Mouse (Mus musculus) lung, embryonic 16.5 days (tissue): ENCODE measurements around the gene Znfx1. TPM values are rescaled to one million over a fixed set of nuclear protein-coding genes. Genes with fewer than 3 reads are reported as not detected.
A peak's percentile ranks its signal among the peaks of the same experiment; 100 is the strongest.

Source experiments
- ATAC-seq: fragments of 200-750 bp; cut with Nextera tagmentation; 2 replicates; pipeline ENCODE4 v1.8.0; 2017; ENCODE audit warnings: low read depth, mild to moderate bottlenecking, moderate library complexity
- H3K27ac ChIP-seq: fragments of 300-500 bp; sonication (generic); 2 replicates; pipeline ENCODE4 v1.5.1; 2014; ENCODE audit warnings: mild to moderate bottlenecking, control low read depth, low read length
- H3K27me3 ChIP-seq: fragments of 300-500 bp; sonication (generic); 2 replicates; pipeline ENCODE4 v1.6.1; 2014; ENCODE audit warnings: low read depth, low read length, mixed read lengths; ENCODE audit not compliant: control insufficient read depth, insufficient read depth
- H3K36me3 ChIP-seq: fragments of 300-500 bp; sonication (generic); 2 replicates; pipeline ENCODE4 v1.6.1; 2014; ENCODE audit warnings: low read length; ENCODE audit not compliant: control insufficient read depth, insufficient read depth
- H3K4me1 ChIP-seq: fragments of 300-500 bp; sonication (generic); replicated peaks from 2 replicates; pipeline ENCODE4 v1.6.1; 2014; ENCODE audit warnings: low read length, mixed read lengths; ENCODE audit not compliant: control insufficient read depth, insufficient read depth
- H3K4me2 ChIP-seq: fragments of 300-500 bp; sonication (generic); 2 replicates; pipeline ENCODE4 v1.6.1; 2014; ENCODE audit warnings: low read depth, low read length, control low read depth
- H3K4me3 ChIP-seq: fragments of 300-500 bp; sonication (generic); 2 replicates; pipeline ENCODE4 v1.5.1; 2014; ENCODE audit warnings: mild to moderate bottlenecking, low read length, control low read depth
- H3K9ac ChIP-seq: fragments of 300-500 bp; sonication (generic); 2 replicates; pipeline ENCODE4 v1.6.1; 2014; ENCODE audit warnings: low read length, control low read depth
- H3K9me3 ChIP-seq: fragments of 300-500 bp; sonication (generic); 2 replicates; pipeline ENCODE4 v1.6.1; 2016; ENCODE audit warnings: low read length; ENCODE audit not compliant: control insufficient read depth
- WGBS: fragments of 180-500 bp; shearing (Covaris S2); extraction: QIAGEN DNeasy Blood & Tissue Kit; methylation state at CpG from one replicate; pipeline ENCODE4 v1.1.7; 2014; 5-methylcytosine and 5-hydroxymethylcytosine counted together
- polyA plus RNA-seq: library from polyadenylated mRNA; unstranded; fragments of >200 nt; fragmentation: Nextera tagmentation; extraction: Ambion mirVana; gene quantifications from 2 replicates; pipeline ENCODE4 v1.2.1, GENCODE M21; 2015

The Znfx1 gene
- polyA plus RNA-seq, 1 experiment from 2014 or later, result 8.9 TPM

DNA sequence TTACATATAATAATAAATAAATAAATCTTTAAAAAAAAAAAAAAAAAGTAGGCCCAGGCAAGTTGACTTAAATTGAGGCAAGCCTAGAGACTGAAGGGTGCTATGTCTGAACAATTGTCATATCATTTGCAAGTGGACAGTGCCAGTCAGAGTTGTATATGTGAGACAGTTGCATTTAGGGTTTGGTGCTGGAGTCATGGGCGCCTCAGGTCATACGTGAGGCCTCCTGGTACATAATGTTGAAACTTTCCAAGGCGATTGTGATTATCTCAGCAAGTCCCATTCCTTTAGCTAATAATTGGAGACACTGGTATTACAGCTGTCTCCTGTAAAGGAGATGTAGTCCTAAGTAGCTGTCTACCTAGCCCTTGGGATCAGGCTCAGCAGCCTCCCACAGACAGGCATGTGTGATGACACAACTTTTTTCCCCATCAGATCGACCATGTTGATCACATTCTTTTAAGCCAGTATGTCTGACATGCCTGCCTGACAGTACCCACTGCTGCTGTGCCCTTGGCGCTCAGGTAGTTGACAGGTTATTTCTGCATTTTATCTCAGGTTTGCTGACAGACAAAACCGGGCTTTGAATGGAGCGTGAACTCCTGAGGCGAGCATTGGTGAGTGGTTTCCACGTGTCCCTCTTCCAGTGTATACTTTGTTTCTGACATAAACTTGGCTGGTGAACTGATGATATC, 1.9 kb upstream of the Znfx1 start:
- Histone ChIP-seq H3K27me3 (no peaks in the 10 kb centered on the region), H3K4me2 (peak overlapping the region; percentile 62), H3K9me3 (no peaks in the 10 kb centered on the region), H3K4me1 (peaks cover 25% of the 10 kb centered on the region), H3K36me3 (peaks cover 16% of the 10 kb centered on the region), H3K4me3 (peak overlapping the region; percentile 90), H3K27ac (peak overlapping the region; percentile 0; the same call in 1 of the 2 replicates), H3K9ac (peak overlapping the region; percentile 92)
- ATAC-seq, result no peak
- 15% methylated on average over 9 of the region's 9 CpGs for WGBS

DNA sequence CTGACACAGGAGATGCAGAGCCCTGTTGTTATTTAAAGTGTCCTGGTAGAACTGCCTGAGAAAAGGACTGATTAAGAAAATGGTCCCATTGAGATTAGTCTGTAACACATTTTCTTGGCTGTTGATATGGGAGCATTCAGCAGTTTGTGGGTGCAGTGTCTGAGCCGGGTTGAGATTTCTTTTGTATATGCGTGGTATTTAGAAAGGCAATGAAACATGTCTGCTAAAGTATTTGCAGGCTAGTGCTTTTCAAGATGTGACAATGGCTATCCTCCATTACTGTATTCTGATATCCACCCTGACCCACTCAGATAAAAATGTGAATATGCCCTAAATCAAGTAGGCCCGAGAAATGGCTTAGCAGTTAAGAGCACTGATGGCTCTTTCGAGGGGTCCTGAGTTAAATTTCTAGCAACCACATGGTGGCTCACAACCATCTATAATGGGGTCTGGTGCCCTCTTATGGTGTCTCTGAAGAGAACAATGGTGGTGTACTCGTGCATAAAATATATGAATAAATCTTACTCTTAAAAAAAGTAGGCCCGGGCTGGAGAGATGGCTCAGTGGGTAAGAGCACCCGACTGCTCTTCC, 1.2 kb upstream of the Znfx1 start:
- H3K9me3 ChIP-seq, result no peaks in the 10 kb centered on the region
- H3K4me1 ChIP-seq, result peaks cover 27% of the 10 kb centered on the region
- peak overlapping the region; percentile 94 for H3K27ac ChIP-seq
- H3K27me3 ChIP-seq, result no peaks in the 10 kb centered on the region
- WGBS, result under 1% methylated on average over 7 of the region's 7 CpGs
- H3K36me3 ChIP-seq, result peaks cover 16% of the 10 kb centered on the region
- H3K4me3 ChIP-seq, result peak overlapping the region; percentile 90
- no peak for ATAC-seq
- peak overlapping the region; percentile 62 for H3K4me2 ChIP-seq
- H3K9ac ChIP-seq, result peak overlapping the region; percentile 92

DNA sequence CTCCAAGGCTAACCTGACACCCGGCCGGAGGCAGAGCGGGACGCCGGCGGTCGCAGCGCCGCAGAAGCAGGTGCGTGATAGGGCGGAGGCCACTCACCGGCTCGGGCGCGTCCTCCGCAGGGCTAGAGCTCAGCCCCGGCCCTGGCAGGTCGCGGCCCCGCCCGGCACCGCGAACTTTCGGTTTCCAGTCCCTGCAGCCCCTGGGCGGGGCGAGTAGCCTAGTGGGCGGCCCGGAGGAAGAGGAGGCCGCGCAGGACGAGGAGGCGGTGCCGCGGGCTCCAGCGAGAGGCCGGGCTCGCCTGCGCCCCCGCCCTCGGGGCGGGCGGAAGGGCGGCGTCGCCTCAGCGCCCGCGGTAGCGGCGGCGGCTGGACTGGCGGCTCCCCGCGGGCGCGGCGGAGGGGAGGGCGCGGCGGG, 311 bp downstream of the Znfx1 start:
- Histone ChIP-seq H3K4me1 (peaks cover 30% of the 10 kb centered on the region), H3K27ac (peak overlapping the region; percentile 94), H3K9ac (peak overlapping the region; percentile 92), H3K9me3 (no peaks in the 10 kb centered on the region), H3K27me3 (no peaks in the 10 kb centered on the region), H3K36me3 (peaks cover 16% of the 10 kb centered on the region), H3K4me3 (peak overlapping the region; percentile 90), H3K4me2 (peak overlapping the region; percentile 92)
- peak; percentile 96 for ATAC-seq
- under 1% methylated on average over 31 of the region's 60 CpGs for WGBS

DNA sequence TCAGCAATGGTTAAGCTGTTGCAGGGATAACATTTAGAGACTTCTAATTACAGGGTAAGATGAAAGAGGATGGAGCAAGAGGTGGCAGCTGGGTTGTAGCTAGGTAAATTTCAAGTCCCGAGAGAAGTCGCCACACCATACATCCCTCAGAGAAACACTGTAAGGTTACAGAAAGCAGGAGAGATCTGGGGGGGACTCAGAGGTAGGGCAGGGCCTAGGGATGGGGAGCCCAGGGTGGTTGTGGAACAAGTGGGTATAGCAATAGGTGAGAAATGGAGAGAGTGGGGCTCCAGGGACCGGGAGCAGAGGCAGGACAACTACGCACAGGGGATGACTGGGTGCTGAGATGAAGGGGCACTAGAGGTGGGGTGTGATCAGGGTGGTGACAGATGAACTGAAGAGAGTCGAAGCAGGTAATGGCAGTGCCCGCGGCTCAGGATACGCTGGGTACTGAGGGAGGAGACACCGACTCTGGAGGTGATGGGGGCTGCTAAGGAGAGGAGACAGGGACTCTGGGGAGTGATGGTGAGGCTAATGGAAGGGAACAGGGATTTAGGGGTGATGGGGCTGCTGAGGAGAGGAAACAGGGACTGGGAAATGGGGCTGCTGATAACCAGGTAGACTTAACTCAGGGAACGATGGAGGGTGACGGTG, 1.3 kb downstream of the Znfx1 start:
- Histone ChIP-seq H3K4me3 (peak overlapping the region; percentile 90), H3K27ac (no peak overlapping the region), H3K4me1 (peaks cover 30% of the 10 kb centered on the region), H3K9ac (peak overlapping the region; percentile 92), H3K4me2 (peak overlapping the region; percentile 92), H3K27me3 (no peaks in the 10 kb centered on the region), H3K36me3 (peaks cover 18% of the 10 kb centered on the region), H3K9me3 (no peaks in the 10 kb centered on the region)
- no peak for ATAC-seq
- WGBS, result 22% methylated on average over 11 of the region's 11 CpGs

DNA sequence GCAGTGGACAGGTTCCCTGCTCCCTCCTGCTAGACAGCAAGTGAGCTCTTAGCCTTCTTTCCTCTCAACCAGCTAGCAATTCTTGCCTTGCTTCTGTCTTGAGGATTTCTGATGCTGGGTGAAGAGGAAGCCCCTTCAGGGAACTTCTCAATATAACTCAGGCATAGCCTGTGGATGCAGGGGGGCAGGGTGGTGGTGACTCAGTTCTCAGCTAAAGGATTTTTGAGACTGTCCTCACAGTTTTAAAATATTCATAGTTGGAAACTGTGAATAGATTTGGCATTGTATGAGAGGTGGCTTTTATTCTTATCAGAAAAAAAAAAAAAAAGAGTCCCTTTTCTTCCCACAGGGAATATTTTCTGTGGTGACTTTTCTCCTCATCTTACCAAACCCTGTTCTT, 2.1 kb downstream of the Znfx1 start:
- Histone ChIP-seq H3K36me3 (peaks cover 19% of the 10 kb centered on the region), H3K4me2 (peak overlapping the region; percentile 10; the same call in 1 of the 2 replicates), H3K9ac (peak overlapping the region; percentile 42), H3K4me3 (no peak overlapping the region), H3K27ac (no peak overlapping the region; the same call in 1 of the 2 replicates), H3K27me3 (no peaks in the 10 kb centered on the region), H3K4me1 (peaks cover 30% of the 10 kb centered on the region), H3K9me3 (no peaks in the 10 kb centered on the region)
- no peak for ATAC-seq

DNA sequence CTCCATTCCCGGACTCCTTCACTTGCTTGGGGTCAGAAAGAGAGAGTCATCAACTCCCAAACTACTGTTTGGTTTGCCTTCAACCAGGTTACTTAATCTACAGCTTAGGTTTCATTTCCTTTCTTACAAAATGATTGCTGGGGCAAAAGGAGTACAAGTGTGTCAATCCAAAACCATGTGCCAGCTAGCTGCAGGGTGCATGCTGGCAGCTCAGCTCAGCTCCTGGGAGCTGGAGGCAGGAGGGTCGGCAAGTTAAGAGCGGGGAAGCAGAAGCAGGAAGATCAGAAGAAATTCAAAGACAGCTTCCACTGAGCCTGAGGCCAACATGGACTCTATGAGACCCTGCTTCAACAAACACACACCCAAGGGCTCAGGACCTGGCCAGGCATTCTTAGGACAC, 2.5 kb downstream of the Znfx1 start:
- H3K36me3 ChIP-seq, result peaks cover 15% of the 10 kb centered on the region; the same call in 1 of the 2 replicates
- H3K9ac ChIP-seq, result peak overlapping the region; percentile 42
- no peak overlapping the region for H3K4me3 ChIP-seq

DNA sequence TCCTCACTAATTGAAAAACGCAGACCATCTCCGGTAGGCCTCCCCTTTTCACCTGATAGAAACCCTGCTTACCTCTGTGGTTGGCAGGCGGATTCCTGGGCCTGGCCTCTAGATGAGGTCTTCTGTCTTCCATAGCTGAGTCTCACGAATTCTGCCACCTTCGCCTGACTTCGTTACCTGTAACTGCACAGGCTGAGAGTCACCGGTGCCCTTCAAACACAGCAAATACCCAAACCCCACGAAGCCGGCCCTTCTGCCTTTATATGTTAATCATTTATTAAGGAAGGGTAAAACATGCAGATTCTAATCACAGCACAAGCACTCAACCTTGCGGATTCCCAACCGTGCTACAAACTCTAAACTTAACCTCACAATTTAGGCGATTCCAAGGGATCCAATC, 2.9 kb downstream of the Znfx1 start:
- Histone ChIP-seq H3K4me1 (peaks cover 31% of the 10 kb centered on the region), H3K4me2 (no peak overlapping the region), H3K4me3 (no peak overlapping the region), H3K27me3 (no peaks in the 10 kb centered on the region), H3K9me3 (no peaks in the 10 kb centered on the region), H3K27ac (no peak overlapping the region), H3K36me3 (peaks cover 15% of the 10 kb centered on the region; the same call in 1 of the 2 replicates), H3K9ac (peak overlapping the region; percentile 35)
- 60% methylated on average over 12 of the region's 12 CpGs for WGBS
- ATAC-seq, result no peak

More for the DNA sequence above, 2.5 kb downstream of the Znfx1 start:
- Histone ChIP-seq H3K4me1 (peaks cover 31% of the 10 kb centered on the region), H3K27ac (no peak overlapping the region; the same call in 1 of the 2 replicates), H3K27me3 (no peaks in the 10 kb centered on the region), H3K9me3 (no peaks in the 10 kb centered on the region), H3K4me2 (peak overlapping the region; percentile 10; the same call in 1 of the 2 replicates)
- ATAC-seq, result no peak
- 57% methylated on average over 3 of the region's 3 CpGs for WGBS

DNA sequence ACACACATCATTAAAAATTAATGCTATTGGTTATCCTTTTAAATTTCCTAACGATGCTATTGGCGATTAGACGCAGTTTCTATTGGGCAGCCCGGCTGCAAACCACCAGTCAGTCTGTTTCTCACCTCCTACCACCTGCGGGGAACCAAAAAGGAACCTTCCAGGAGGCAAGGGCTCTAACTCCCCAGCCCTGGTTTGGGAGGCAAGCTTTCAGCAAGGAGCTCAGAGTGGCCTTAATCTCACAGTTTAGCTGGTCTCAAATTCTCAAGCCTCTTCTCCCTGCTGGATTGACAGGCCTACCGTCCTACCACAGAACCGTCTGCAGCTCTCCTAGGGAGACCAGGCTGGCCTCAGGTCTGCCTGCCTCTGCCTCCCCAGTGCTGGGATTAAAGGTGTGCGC, 3.3 kb downstream of the Znfx1 start:
- peak overlapping the region; percentile 35 for H3K9ac ChIP-seq
- no peak for ATAC-seq
- no peak overlapping the region for H3K4me2 ChIP-seq
- H3K27ac ChIP-seq, result no peak overlapping the region
- no peak overlapping the region for H3K4me3 ChIP-seq
- H3K9me3 ChIP-seq, result no peaks in the 10 kb centered on the region
- 57% methylated on average over 8 of the region's 8 CpGs for WGBS
- H3K36me3 ChIP-seq, result peaks cover 17% of the 10 kb centered on the region; the same call in 1 of the 2 replicates
- peaks cover 29% of the 10 kb centered on the region for H3K4me1 ChIP-seq
- H3K27me3 ChIP-seq, result no peaks in the 10 kb centered on the region

DNA sequence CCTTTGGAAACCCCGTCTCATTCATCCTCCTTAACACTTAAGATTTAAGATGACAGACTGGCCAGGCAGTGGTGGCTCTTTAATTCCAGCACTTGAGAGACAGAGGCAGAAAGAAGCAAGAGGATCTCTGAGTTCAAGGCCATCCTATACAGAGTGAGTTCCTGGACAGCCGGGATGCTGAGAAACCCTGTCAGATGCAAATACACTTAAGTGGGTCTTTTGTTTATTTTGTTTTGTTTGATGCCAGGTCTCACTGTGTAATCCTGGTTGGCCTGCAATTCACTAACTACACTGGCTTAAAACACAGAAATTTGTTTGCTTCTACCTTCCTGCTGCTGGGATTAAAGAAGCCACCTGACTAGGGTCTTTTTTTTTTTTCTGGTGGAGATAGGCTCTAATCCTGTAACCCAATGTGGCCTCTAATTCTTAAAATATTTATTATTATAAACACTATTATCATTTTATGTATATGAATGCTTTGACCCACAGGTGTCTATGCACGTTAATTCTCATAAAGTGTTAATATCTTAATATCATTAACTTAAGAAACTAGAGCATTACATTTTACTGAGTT, 3.9 kb downstream of the Znfx1 start:
- Histone ChIP-seq H3K4me1 (peaks cover 29% of the 10 kb centered on the region), H3K36me3 (peaks cover 18% of the 10 kb centered on the region; the same call in 1 of the 2 replicates), H3K9me3 (no peaks in the 10 kb centered on the region), H3K9ac (peak overlapping the region; percentile 43), H3K27ac (no peak overlapping the region), H3K4me3 (no peak overlapping the region), H3K4me2 (no peak overlapping the region), H3K27me3 (no peaks in the 10 kb centered on the region)
- WGBS, result 43% methylated on average over 3 of the region's 3 CpGs
- no peak for ATAC-seq
